Mouse (Mus musculus) macrophage (primary cell): ENCODE data around the gene Avpr1b. TPM values are rescaled to one million over a fixed set of nuclear protein-coding genes. Genes with fewer than 3 reads are reported as not detected.
"Not testable (repeated sequence)": the region's sequence is repeated elsewhere in the genome, so short reads cannot be mapped to it uniquely, and the experiment has no call there.

Source experiments
- H3K27ac ChIP-seq: fragments of 350-480 bp; formaldehyde crosslinking; 2 replicates; pipeline ENCODE4 v1.9.0; 2021
- H3K36me3 ChIP-seq: fragments of 350-480 bp; formaldehyde crosslinking; 2 replicates; pipeline ENCODE4 v1.9.0; 2021; ENCODE audit errors: inconsistent target
- H3K4me3 ChIP-seq: fragments of 350-480 bp; formaldehyde crosslinking; 2 replicates; pipeline ENCODE4 v1.9.0; 2021; ENCODE audit errors: inconsistent target
- H3K79me2 ChIP-seq: fragments of 350-480 bp; formaldehyde crosslinking; 2 replicates; pipeline ENCODE4 v1.9.0; 2021; ENCODE audit errors: inconsistent target
- WGBS: methylation state at CpG from one replicate; pipeline ENCODE4 v1.1.7; 2026; ENCODE audit warnings: inconsistent platforms; ENCODE audit not compliant: missing documents; 5-methylcytosine and 5-hydroxymethylcytosine counted together
- polyA plus RNA-seq: library from polyadenylated mRNA; stranded (reverse); fragments of 250-400 nt; gene quantifications from 3 replicates; pipeline ENCODE4 v1.2.4, GENCODE M21; 2018; ENCODE audit warnings: inconsistent platforms
- total RNA-seq, 78 experiments: library from RNA; depleted of rRNA; stranded (reverse); fragments of 250-400 nt; gene quantifications; 1 replicate in 9 of 78; 2 replicates in 24 of 78; 3 replicates in 43 of 78; 4 replicates in 2 of 78; pipeline ENCODE4 v1.2.4; 2018; ENCODE audit warnings: inconsistent platforms in 56 of 78

Gene Avpr1b
- not detected for total RNA-seq (2018; cell fraction: chromatin; rRNA removed)
- not detected for total RNA-seq (2018; cell fraction: cytosol; rRNA removed)
- under 1 TPM in 1 of 26 experiments, not detected in 25; 0.14 TPM for total RNA-seq (2018; cell fraction: nucleus; rRNA removed)
- polyA plus RNA-seq: not detected in 3 replicates

DNA sequence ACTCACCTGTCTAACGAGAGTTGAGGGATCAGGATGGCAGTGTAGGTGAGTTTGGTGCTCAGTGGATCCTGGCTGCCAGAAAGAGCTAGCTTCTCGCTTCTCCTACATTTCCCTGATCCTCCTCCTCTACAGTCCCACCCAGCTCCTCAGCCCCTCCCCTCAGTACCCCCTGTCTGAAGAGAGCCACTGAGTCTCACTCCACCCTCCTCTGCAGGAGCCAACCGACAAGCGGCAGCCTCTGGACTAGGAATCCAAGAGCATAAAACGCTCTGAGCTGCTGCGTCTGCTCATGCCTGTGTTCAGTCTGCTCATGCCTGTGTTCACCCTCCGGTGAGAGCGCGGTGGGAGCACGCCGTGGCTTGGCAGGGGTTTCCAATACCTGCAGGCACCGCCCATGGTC, at the start of gene Avpr1b:
Avpr1b (plus strand) TSS at position 335 of the 400 bp plus-strand sequence.
- no peak within 1 kb of the TSS for H3K27ac ChIP-seq
- WGBS: 47% methylated on average over 11 of the region's 12 CpGs
- H3K79me2 ChIP-seq: no peaks in the 10 kb centered on the region
- H3K36me3 ChIP-seq: no peaks in the 10 kb centered on the region
- H3K4me3 ChIP-seq: no peak within 1 kb of the TSS

DNA sequence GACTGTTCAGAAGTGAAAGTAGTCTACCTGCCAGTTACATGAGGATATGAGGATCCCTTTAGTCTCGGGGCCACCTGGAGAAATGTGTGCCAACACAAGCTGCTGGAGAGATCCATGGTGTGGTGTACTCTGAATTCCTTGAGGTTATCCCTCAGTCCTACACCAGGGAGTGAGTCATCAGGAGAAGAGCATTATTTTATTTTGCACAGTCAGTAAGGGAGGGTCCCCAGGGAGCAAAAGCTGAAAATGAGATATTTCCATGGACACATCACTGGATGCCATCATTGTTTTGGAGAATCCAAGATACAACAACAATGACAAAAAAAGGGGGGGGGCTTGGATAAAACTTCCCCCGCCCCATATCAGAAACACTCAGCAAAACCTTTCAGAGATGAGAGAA, 47.1 kb upstream of the Avpr1b start:
- no peak overlapping the region for H3K4me3 ChIP-seq

DNA sequence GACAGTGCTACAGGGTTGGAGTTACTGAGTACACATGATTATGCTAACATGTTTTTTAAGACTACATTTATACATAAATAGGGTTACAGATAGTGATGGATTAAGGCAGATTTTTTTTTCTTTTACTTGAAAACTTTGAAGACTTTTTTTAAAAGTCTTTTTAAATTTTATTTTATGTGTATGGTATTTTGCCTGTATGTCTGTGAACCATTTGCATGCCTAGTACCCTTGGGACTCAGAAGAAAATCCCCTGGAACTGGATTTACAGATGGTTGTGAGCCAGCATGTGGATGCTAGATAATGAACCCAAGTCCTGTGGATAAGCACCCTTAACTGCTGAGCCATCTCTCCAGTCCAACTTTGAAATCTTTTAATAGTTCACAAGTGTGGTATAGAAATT, 45.6 kb upstream of the Avpr1b start:
- Histone ChIP-seq H3K36me3 (no peaks in the 10 kb centered on the region), H3K4me3 (no peak overlapping the region), H3K79me2 (no peaks in the 10 kb centered on the region), H3K27ac (no peak overlapping the region)

More for the DNA sequence above, 47.1 kb upstream of the Avpr1b start:
- H3K36me3 ChIP-seq: no peaks in the 10 kb centered on the region
- H3K79me2 ChIP-seq: no peaks in the 10 kb centered on the region
- no peak overlapping the region for H3K27ac ChIP-seq
- WGBS: 90% methylated on average over 2 of the region's 2 CpGs

DNA sequence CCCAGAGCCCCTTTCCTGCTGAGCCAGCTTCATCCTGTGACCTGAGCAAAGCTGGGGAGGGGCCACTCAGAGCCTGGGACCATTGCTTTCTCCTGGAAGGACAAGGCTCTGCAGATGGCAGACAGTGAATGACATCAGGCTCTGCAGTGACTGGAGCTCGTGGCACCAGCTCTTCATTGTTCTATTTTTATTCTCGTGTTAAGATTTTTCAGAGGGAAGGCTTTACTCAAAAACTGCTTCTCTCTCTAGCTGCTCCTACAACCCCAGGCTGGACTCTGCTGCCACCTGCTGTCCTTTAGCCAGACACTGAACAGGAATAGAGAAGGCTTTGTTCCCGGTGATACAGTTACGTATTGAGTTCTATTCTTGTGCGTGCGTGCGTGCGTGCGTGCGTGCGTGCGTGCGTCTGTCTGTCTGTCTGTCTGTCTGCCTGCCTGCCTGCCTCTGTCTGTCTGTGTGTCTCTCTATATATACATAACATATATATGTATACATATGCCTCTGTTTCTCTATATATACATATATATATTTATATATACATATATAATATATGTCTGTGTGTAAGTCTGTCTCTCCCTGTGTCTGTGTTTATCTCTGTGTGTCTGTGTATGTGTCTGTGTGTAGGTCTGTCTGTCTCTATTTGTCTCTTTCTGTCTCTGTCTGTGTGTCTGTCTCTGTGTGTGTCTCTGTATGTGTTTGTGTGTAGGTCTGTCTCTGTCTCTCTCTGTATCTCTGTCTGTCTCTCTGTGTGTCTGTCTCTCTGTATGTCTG, 43.8 kb upstream of the Avpr1b start:
- peak overlapping the region; percentile 50 for H3K27ac ChIP-seq

DNA sequence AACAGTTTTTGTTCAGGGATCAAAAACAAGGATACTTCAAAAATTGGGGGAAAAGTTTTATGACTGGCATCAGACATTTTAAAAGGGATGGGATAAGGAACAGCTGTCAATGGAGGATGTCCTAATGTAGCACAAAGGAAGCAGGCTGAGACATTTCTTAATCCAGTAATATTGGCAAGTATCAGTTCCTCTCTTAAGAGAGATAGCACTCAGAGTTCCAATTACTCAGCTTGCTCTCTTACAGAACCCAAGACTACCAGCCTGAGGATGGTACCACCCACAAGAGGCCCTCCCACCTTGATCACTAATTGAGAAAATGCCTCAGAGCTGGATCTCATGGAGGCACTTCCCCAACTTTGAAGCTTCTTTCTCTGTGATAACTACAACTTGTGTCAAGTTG, 38.5 kb upstream of the Avpr1b start:
- peak overlapping the region; percentile 47 for H3K27ac ChIP-seq
- H3K79me2 ChIP-seq: no peaks in the 10 kb centered on the region
- H3K36me3 ChIP-seq: no peaks in the 10 kb centered on the region

More for the DNA sequence above, 43.8 kb upstream of the Avpr1b start:
- H3K79me2 ChIP-seq: no peaks in the 10 kb centered on the region
- H3K4me3 ChIP-seq: no peak overlapping the region
- no peaks in the 10 kb centered on the region for H3K36me3 ChIP-seq
- 0% methylated on average over 13 of the region's 13 CpGs for WGBS

DNA sequence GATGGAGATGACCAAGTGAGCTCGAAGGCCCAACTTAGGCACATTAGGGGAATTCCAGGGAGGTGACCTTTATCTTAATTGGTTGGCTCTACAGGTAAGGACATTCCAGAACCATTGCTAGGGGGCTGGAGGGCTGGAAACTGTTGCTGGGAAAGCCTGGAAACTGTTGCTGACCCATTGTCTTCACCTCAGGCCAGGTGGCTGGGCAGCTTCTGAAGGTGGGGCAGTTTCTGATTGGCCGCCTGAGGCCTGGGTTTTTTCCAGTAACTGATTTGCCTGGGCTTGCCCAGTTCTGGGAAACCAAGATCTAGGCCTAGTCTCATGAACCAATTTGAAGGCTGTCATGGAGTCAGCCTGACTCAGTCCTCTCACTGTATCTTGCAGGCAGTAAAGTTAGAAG, 37.0 kb upstream of the Avpr1b start:
- H3K4me3 ChIP-seq: no peak overlapping the region
- no peak overlapping the region for H3K27ac ChIP-seq
- H3K36me3 ChIP-seq: no peaks in the 10 kb centered on the region
- no peaks in the 10 kb centered on the region for H3K79me2 ChIP-seq
- 91% methylated on average over 2 of the region's 2 CpGs for WGBS

More for the DNA sequence above, 38.5 kb upstream of the Avpr1b start:
- no peak overlapping the region for H3K4me3 ChIP-seq

DNA sequence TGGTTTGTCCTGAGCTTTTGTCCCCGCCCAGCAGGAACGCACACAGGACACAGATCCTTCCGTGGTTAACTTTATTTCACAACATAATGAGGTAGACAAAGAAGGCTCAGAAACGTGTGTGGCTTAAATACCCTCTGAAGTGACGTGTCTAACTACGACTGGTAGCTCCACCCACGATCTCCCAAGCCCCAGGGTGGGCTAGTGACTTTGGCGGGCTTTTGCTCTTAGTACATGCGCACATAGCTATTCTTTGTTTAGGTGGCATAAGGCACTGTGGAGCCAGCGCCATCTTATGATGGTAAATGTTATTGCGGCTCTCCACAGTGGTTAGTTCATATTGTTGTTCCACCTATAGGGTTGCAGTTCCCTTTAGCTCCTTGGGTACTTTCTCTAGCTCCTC, 33.0 kb upstream of the Avpr1b start:
- not testable (repeated sequence) for H3K27ac ChIP-seq, H3K36me3 ChIP-seq, H3K79me2 ChIP-seq, H3K4me3 ChIP-seq
- WGBS: 9% methylated on average over 11 of the region's 11 CpGs

DNA sequence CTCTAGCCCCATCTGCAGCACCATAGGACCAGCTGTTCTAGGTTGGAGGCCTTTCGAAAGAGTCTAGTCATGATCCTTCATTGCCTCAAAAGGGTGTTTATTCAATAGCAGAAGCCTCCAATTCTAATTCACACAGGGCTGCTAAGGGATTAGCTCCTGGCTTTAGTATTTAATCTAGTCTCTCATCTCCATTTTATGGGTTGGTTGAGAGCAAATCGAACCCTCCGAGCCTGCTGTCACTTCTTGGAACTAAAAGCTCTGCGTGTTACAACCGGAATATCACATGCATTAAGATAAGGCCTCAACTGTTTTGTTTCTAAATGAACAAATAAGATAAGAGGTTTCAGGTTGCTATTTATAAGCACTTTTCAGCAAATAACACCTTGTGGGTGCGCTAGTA, 29.3 kb upstream of the Avpr1b start:
- Histone ChIP-seq H3K36me3 (no peaks in the 10 kb centered on the region), H3K4me3 (no peak overlapping the region), H3K79me2 (no peaks in the 10 kb centered on the region), H3K27ac (no peak overlapping the region)
- WGBS: 96% methylated on average over 6 of the region's 6 CpGs

DNA sequence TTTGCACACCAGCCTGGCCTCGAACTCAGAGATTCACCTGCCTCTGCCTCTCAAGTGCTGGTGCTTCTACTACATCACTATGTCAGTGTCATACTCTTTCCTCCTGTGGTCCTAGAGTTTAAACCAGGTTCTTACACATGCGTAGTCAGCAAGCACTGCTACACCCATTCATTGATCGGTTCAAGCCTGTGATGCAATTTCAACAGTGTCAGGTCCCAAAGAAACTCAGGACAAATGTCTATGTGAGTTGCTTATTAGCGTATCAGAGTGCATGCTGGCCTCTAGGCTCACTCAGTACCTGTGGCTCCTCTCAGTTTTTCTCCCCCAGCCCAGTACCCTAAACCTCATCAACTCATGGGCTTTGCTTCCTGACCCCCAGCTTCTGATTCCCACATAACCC, 28.6 kb upstream of the Avpr1b start:
- H3K36me3 ChIP-seq: no peaks in the 10 kb centered on the region
- no peak overlapping the region for H3K27ac ChIP-seq
- WGBS: 89% methylated on average over 4 of the region's 4 CpGs
- H3K79me2 ChIP-seq: no peaks in the 10 kb centered on the region
- no peak overlapping the region for H3K4me3 ChIP-seq

DNA sequence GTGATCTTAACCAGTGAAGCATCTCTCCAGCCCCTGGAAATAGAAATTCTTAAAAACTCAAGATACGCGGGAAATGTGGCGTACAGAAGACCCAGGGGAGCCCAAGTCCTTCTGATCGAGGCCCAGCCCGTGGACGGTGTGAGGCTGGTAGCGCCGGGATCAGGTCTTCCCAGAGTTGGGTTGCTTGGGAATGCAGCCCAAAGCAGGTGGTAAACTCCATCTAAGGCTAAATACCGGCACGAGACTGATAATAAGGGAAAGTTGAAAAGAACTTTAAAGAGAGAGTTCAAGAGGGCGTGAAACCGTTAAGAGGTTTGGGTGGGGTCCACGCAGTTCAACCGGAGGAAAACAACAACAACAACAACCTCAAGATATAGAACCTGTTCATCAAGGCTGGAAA, 25.3 kb upstream of the Avpr1b start:
- no peak overlapping the region for H3K4me3 ChIP-seq
- H3K36me3 ChIP-seq: no peaks in the 10 kb centered on the region
- 95% methylated on average over 14 of the region's 14 CpGs for WGBS
- H3K27ac ChIP-seq: no peak overlapping the region
- no peaks in the 10 kb centered on the region for H3K79me2 ChIP-seq

DNA sequence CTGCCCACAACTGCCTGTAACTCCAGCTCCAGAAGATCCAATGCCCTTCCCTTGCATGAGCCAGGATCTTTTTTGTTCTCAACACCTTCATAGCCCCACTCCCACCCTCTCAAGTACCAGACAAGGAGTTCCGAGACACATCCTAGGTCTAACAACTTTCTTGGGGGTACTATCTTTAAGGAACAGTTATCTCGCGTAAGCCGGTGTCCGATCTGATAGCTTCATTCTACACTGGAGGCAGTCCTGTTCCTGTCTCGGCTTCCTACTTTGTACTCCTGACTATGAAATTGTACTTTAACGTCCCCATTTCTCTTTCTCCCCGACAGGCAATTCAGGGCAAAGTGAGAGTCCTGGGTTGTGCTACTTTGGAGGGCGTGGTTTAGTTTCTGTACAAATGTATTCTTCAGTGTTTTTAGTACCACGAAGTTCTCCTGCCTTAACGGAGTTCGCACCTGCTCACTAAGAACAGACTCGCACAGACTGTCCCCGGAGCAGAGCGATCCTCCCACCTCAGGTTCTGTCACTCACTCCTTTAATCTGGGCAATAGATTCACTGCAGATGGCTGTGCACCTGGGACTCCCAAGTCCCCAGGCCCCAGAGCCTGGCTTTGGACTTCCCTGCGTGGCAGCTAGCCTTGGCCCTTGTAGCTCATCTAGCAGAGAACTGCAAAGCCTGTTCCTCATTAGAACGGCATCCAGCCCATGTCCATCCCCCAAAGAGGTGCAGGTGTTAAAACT, 19.9 kb upstream of the Avpr1b start:
- Histone ChIP-seq H3K4me3 (no peak overlapping the region), H3K79me2 (no peaks in the 10 kb centered on the region), H3K27ac (no peak overlapping the region), H3K36me3 (no peaks in the 10 kb centered on the region)
- WGBS: 83% methylated on average over 17 of the region's 17 CpGs

DNA sequence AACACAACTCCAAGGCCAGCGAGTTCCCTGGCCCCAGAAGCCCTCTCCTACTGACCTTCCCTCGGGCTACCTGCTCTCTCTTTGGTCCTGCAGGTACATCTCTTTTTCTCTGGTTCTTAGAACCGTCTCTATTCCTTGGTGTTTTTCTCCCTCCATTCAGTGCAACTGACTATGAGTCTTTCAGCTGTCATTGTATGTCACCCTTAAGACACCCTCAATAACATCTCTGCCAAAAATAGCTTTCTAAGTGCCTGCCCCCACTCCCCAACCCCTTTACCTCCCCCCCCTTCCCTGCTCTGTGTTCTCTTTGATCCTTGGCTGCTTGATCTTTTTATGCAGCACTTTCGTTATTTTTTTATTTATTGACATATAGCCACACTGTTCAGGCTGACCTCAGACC, 18.6 kb upstream of the Avpr1b start:
- no peaks in the 10 kb centered on the region for H3K79me2 ChIP-seq
- no peak overlapping the region for H3K27ac ChIP-seq
- WGBS: 86% methylated on average over 4 of the region's 4 CpGs
- H3K4me3 ChIP-seq: no peak overlapping the region
- no peaks in the 10 kb centered on the region for H3K36me3 ChIP-seq

DNA sequence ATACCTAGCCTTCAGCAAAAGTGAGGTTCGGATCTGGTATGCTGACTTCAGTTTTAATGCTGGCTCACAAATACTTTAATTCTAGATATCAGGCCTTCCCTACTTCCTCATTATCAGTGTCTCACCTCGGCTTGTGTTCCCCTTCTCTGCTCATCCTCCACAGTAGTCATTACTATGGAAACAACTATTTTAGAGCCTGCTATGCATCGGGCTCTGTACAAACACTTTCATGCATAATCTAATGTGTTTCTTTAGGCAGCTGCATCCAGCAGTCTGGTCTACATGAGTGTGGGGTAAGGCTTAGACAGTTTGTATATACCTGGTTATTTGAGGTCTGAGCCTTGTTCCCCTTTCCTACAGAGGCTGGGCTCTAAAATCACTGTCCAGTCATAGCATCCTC, 15.4 kb upstream of the Avpr1b start:
- no peak overlapping the region for H3K27ac ChIP-seq
- WGBS: 56% methylated on average over 3 of the region's 3 CpGs
- H3K79me2 ChIP-seq: no peaks in the 10 kb centered on the region
- no peaks in the 10 kb centered on the region for H3K36me3 ChIP-seq
- H3K4me3 ChIP-seq: no peak overlapping the region

DNA sequence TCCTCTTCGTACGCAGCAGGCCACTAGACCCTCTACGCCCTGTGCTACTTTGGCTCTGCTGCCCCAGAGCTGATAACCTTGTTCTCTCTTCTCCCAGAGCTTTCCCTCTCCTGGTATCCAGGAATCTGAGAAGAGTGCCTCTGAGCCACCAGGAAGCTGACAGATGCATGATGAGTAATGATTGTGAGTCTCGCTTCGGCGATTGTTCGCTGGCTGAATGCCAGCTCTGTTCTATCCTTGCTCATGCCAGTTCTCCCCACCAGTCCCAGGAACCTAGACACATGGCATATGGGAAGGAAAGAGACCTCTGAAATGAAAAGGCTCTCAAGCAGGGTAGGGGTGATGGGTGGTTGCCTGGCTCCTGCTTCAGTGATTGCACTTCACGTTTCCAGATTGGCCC, 12.2 kb upstream of the Avpr1b start:
- no peaks in the 10 kb centered on the region for H3K36me3 ChIP-seq
- WGBS: 89% methylated on average over 8 of the region's 8 CpGs
- H3K27ac ChIP-seq: no peak overlapping the region
- no peak overlapping the region for H3K4me3 ChIP-seq
- H3K79me2 ChIP-seq: no peaks in the 10 kb centered on the region

DNA sequence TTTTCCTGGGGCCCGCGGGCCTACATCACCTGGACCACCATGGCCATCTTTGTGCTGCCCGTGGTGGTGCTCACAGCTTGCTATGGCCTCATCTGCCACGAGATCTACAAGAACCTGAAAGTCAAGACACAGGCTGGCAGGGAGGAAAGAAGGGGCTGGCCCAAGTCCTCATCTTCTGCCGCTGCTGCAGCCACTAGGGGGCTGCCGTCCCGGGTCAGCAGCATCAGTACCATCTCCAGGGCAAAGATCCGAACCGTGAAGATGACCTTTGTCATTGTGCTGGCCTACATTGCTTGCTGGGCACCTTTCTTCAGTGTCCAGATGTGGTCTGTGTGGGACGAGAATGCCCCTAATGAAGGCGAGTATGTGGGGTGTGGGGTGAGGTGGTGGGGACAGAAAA, 1.3 kb downstream of the Avpr1b start:
- Histone ChIP-seq H3K4me3 (no peak overlapping the region), H3K27ac (no peak overlapping the region), H3K79me2 (no peaks in the 10 kb centered on the region), H3K36me3 (no peaks in the 10 kb centered on the region)
- WGBS: 39% methylated on average over 11 of the region's 11 CpGs
